9 mouse cellular contexts compared by ENCODE assay signal in genomic region chr14:33146287-33146686, GRCm38 (mm10). TPM values are rescaled to one million over a fixed set of nuclear protein-coding genes. Genes with fewer than 3 reads are reported as not detected.
DNase-seq lines count a peak whose midpoint lies in the region; ATAC-seq lines count a peak whose summit lies in the region.
"Had no signal": no experiment of that assay in that cellular context is flagged by ENCODE, and none has a peak within 500 bp of the region (broad histone marks: within the 10 kb centered on the region; RNA-seq: fewer than 3 reads in every experiment).

No protein-coding gene starts in this region.

- DNase-seq in heart, postnatal 4 days: peak; percentile 16
- DNase-seq in heart, adult 8-10 months (ENCODE audit: low spot score): no peak
- peak; percentile 30 for DNase-seq in neural tube, embryonic 10.5 days (ENCODE audit: extremely low spot score, low spot score)
- peak; percentile 29 for DNase-seq in c-Kit-positive CD71-negative TER-119-negative erythroid progenitor cells, embryonic 14.5 days (ENCODE audit: low read depth)
- DNase-seq in right cerebral cortex, postnatal 4 days: peak; percentile 9
- no peak for DNase-seq in T-cell, adult 2 months (ENCODE audit: low spot score)
- DNase-seq in gastrocnemius, postnatal 4 days (ENCODE audit: low spot score in 2 of 2): no peak

- H3K4me2 ChIP-seq in neural tube, embryonic 15.5 days: no peak overlapping the region
- H3K4me2 ChIP-seq: neural tube, embryonic 12.5 days had no signal

- peaks cover 22% of the 10 kb centered on the region; the same call in 1 of the 2 replicates for H3K27me3 ChIP-seq in neural tube, embryonic 15.5 days (replicated peaks)

- WGBS in neural tube, embryonic 15.5 days: 16% methylated on average over 2 of the region's 2 CpGs

- H3K4me1 ChIP-seq in neural tube, embryonic 15.5 days: no peaks in the 10 kb centered on the region
- H3K4me1 ChIP-seq: neural tube, embryonic 12.5 days had no signal

- ATAC-seq in neural tube, embryonic 15.5 days (ENCODE audit: low FRiP score): no peak

- H3K9me3 ChIP-seq in neural tube, embryonic 15.5 days (replicated peaks): no peaks in the 10 kb centered on the region
- H3K9me3 ChIP-seq: neural tube, embryonic 12.5 days had no signal

- no peak overlapping the region for H3K9ac ChIP-seq in neural tube, embryonic 15.5 days (replicated peaks)
- H3K9ac ChIP-seq: neural tube, embryonic 12.5 days had no signal

- H3K36me3 ChIP-seq in neural tube, embryonic 15.5 days: no peaks in the 10 kb centered on the region
- H3K36me3 ChIP-seq: neural tube, embryonic 12.5 days had no signal

- no peak overlapping the region for H3K4me3 ChIP-seq in neural tube, embryonic 15.5 days (replicated peaks)
- H3K4me3 ChIP-seq: neural tube, embryonic 12.5 days had no signal

- H3K27ac ChIP-seq in neural tube, embryonic 15.5 days (replicated peaks): no peak overlapping the region
- H3K27ac ChIP-seq: neural tube, embryonic 12.5 days had no signal

RNA-seq across cellular contexts. Expression of gene Wdfy4, which starts 39.0 kb away (rescaled TPM):
- 1 to 10 TPM; 2.2 TPM for total RNA-seq in heart, postnatal 4 days (2021)
- 1 to 10 TPM; 1.6 to 4.5 (median 2.3) TPM for total RNA-seq in heart, adult 8-10 months (2022)
- 0.14 and 1.1 TPM in 2 replicates for polyA plus RNA-seq in neural tube, embryonic 15.5 days (2015; fragmentation: Nextera tagmentation; extraction: Ambion mirVana)
- total RNA-seq in gastrocnemius, postnatal 4 days (2021): 1 to 10 TPM; 3.9 to 4.6 TPM

Comparison
In these comparisons a context has a peak if more than half of its experiments do, and no peak if none do; other contexts are left out.
1. DNase-seq: peak in heart, postnatal 4 days (single experiment), neural tube, embryonic 10.5 days (single experiment), c-Kit-positive CD71-negative TER-119-negative erythroid progenitor cells, embryonic 14.5 days (single experiment) and right cerebral cortex, postnatal 4 days (single experiment); none in heart, adult 8-10 months (single experiment), T-cell, adult 2 months (single experiment) and gastrocnemius, postnatal 4 days (0 of 2).